Mouse (Mus musculus): ENCODE measurements around the gene Hoxc10.

The Hoxc10 gene

DNA sequence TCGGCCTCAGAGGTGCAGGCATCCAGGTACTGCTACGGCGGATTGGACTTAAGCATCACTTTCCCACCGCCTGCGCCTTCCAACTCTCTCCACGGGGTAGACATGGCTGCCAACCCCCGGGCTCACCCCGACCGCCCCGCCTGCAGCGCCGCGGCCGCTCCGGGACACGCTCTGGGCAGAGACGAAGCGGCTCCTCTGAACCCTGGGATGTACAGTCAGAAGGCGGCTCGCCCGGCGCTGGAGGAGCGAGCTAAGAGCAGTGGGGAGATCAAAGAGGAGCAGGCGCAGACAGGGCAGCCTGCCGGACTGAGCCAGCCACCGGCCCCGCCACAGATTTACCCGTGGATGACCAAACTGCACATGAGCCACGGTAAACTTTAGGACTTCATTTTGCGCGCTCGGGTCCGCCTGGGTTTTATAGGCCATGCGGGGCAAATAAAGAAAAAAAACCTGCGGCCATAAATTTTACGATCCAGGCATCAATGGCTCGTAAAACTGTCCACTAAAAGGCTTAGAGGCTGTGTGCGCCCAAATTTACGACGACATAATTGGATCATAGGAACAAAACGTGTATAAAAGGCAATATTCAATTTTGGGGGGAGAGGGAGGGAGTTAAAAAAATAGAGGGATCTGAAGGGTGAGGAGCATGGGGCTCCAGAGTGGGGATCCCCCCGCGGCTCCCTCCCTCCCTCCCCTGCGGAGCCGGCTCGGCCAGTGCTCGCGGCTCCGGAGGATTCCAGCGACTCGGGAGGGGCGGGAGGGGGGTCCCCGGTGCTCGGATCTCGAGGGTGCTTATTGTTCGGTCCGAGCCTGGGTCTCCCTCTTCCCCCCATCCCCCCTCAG, 47.8 kb downstream of the Hoxc10 start:
- DNase-seq: no peak

- DNase-seq: no peak
Observed at GRCm38 (mm10) chr15:103015009-103015399, 48.4 kb downstream of the Hoxc10 start.

GRCm38 (mm10) chr15:103015406-103016166, 49.0 kb downstream of the Hoxc10 start:
- DNase-seq: no peak

- no peak for DNase-seq
Observed at GRCm38 (mm10) chr15:103018636-103019035, 52.0 kb downstream of the Hoxc10 start, which contains the start of gene Hoxc4. Hoxc4 (plus strand) TSS chr15:103018934.

- DNase-seq: no peak
Observed at GRCm38 (mm10) chr15:103020899-103021418, 54.4 kb downstream of the Hoxc10 start.

Measured in lung, postnatal 14 days (tissue).